ENCODE assay signal across 33 mouse cellular contexts in the genomic region with DNA sequence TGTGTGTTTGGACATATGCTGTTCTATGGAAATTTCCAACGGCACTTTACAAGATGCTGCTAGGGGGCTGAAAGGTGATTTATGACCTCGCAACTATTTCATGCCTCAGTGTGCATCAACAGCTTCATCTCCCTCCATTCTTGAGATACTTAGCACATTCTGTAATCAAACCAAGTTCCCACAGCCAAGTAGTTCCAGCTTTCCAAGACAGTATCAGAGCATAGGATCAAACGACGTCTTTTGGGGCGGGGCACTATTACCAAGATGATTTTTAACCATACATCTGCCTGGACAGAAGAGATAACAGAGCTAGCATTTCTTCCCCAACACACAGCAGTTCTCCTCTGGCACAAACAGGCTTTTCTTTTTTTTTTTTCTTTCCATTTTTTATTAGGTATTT. TPM values are rescaled to one million over a fixed set of nuclear protein-coding genes. Genes with fewer than 3 reads are reported as not detected.
DNase-seq lines count a peak whose midpoint lies in the region; ATAC-seq and TF ChIP-seq lines count a peak whose summit lies in the region.
"Had no signal": no experiment of that assay in that cellular context is flagged by ENCODE, and none has a peak within 500 bp of the region (broad histone marks: within the 10 kb centered on the region; RNA-seq: fewer than 3 reads in every experiment).

No protein-coding gene starts in this region.

- no peaks in the 10 kb centered on the region for H3K79me2 ChIP-seq in MEL (ENCODE audit: control insufficient read depth, insufficient read depth, low read length, poor library complexity)

- H3K4me2 ChIP-seq in liver, embryonic 15.5 days = no peak overlapping the region
- H3K4me2 ChIP-seq: embryonic facial prominence, embryonic 13.5 days; forebrain, embryonic 13.5 days; heart, embryonic 15.5 days; hindbrain, embryonic 13.5 days; midbrain, embryonic 12.5 days had no signal

- peak; percentile 79 to 88; a peak in 3 of 4 replicates for TF ChIP-seq EP300 in MEL (IDR thresholded peaks at IDR 0.05; ENCODE audit: low read depth in 1 of 2, low read length in 2 of 2)

- no peak for TF ChIP-seq RAD21 in MEL (IDR thresholded peaks at IDR 0.05; ENCODE audit: low read depth, low read length)

- CTCF ChIA-PET in Patski (lab: Charles Lee) = interaction anchor here (0.8 to 2.4 kb wide), 2 partner anchors 12 to 18 kb away, joined by 3 to 6 read pairs; no protein-coding TSS in a partner anchor

- POLR2A ChIA-PET in Patski (lab: Charles Lee) = interaction anchor here (0.5 to 0.6 kb wide), 2 partner anchors 15 to 100 kb away, joined by 3 read pairs; no protein-coding TSS in a partner anchor

- ATAC-seq in Patski = peak; percentile 84
- peak; percentile 85 for ATAC-seq in liver, embryonic 15.5 days (ENCODE audit: insufficient read depth)
- ATAC-seq: forebrain, embryonic 13.5 days had no signal

- H3K9ac ChIP-seq in MEL (ENCODE audit: control insufficient read depth, low read depth, low read length, poor library complexity, severe bottlenecking) = no peak overlapping the region
- no peak overlapping the region for H3K9ac ChIP-seq in liver, embryonic 15.5 days
- H3K9ac ChIP-seq: embryonic facial prominence, embryonic 13.5 days; forebrain, embryonic 13.5 days; heart, embryonic 15.5 days; hindbrain, embryonic 13.5 days; midbrain, embryonic 12.5 days had no signal

- H3K4me3 ChIP-seq in MEL (ENCODE audit: control insufficient read depth in 1 of 2, insufficient read depth in 1 of 2, low read depth in 2 of 2, low read length in 2 of 2) = no peak overlapping the region
- no peak overlapping the region for H3K4me3 ChIP-seq in liver, embryonic 15.5 days (replicated peaks)
- H3K4me3 ChIP-seq: embryonic facial prominence, embryonic 13.5 days; erythroblast, embryonic 14.5 days; forebrain, embryonic 13.5 days; heart, embryonic 15.5 days; hindbrain, embryonic 13.5 days; left cerebral cortex, adult 2 months; midbrain, embryonic 12.5 days had no signal

- TF ChIP-seq CTCF in MEL (IDR thresholded peaks at IDR 0.05 in 2 of 3, conservative IDR thresholded peaks at IDR 0.05 in 1 of 3; ENCODE audit: control insufficient read depth in 1 of 3, insufficient read depth in 1 of 3, low read depth in 2 of 3, low read length in 3 of 3, poor library complexity in 1 of 3, severe bottlenecking in 1 of 3) = no peak
- TF ChIP-seq CTCF in Patski (IDR thresholded peaks at IDR 0.05) = no peak

- H3K27me3 ChIP-seq in MEL (ENCODE audit: control insufficient read depth in 1 of 2, insufficient read depth in 2 of 2, low read length in 2 of 2) = no peaks in the 10 kb centered on the region
- H3K27me3 ChIP-seq in Patski = no peaks in the 10 kb centered on the region
- H3K27me3 ChIP-seq in liver, embryonic 15.5 days = no peaks in the 10 kb centered on the region
- H3K27me3 ChIP-seq: embryonic facial prominence, embryonic 13.5 days; forebrain, embryonic 13.5 days; heart, embryonic 15.5 days; hindbrain, embryonic 13.5 days; midbrain, embryonic 12.5 days had no signal

- 26% methylated on average over 5 of the region's 5 CpGs for WGBS in liver, embryonic 15.5 days (ENCODE audit: insufficient replicate concordance)

- no peaks in the 10 kb centered on the region for H3K9me3 ChIP-seq in MEL (replicated peaks; ENCODE audit: insufficient read depth, low read length)
- no peaks in the 10 kb centered on the region for H3K9me3 ChIP-seq in liver, embryonic 15.5 days (replicated peaks)
- H3K9me3 ChIP-seq: embryonic facial prominence, embryonic 13.5 days; forebrain, embryonic 13.5 days; heart, embryonic 15.5 days; hindbrain, embryonic 13.5 days; midbrain, embryonic 12.5 days had no signal

- DNase-seq in MEL (ENCODE audit: low read depth, low spot score) (peak; percentile 76), Patski (ENCODE audit: low read depth, low spot score) (no peak)
- DNase-seq in forelimb bud, embryonic 11.5 days (ENCODE audit: low read depth, low spot score) = peak; percentile 12
- DNase-seq in thymus, postnatal 0 days (ENCODE audit: low spot score) = no peak
- no peak for DNase-seq in ovary, postnatal 14 days (ENCODE audit: low spot score)
- no peak for DNase-seq in frontal cortex, adult 2 months (ENCODE audit: extremely low spot score in 1 of 2, low spot score in 1 of 2)
- DNase-seq in cerebellum, adult 9-10 months = no peak
- DNase-seq: adrenal gland, postnatal 10 days; cerebellum, adult 9-11 months; gastrocnemius, postnatal 25 days; heart, adult 18-20 months; heart, postnatal 36 days; kidney, adult 18-20 months; right cerebral cortex, postnatal 25 days; spleen, adult 18-20 months; thymus, postnatal 25 days had no signal

- no peak for TF ChIP-seq POLR2A in MEL (IDR thresholded peaks at IDR 0.05; ENCODE audit: control insufficient read depth in 1 of 2, insufficient read depth in 1 of 2, low read depth in 1 of 2, low read length in 2 of 2, poor library complexity in 1 of 2)

- in situ Hi-C loops in Patski (cut with MboI; ENCODE audit: low pct_unique_long_range_greater_than_20kb) = no loop called here

- peaks cover 10 to 21% of the 10 kb centered on the region in 2 experiments for H3K4me1 ChIP-seq in MEL (ENCODE audit: control insufficient read depth in 1 of 2, insufficient read depth in 2 of 2, low read length in 2 of 2)
- H3K4me1 ChIP-seq in liver, embryonic 15.5 days (replicated peaks) = peaks cover 10% of the 10 kb centered on the region
- H3K4me1 ChIP-seq: embryonic facial prominence, embryonic 13.5 days; forebrain, embryonic 13.5 days; heart, embryonic 15.5 days; hindbrain, embryonic 13.5 days; midbrain, embryonic 12.5 days had no signal

- peak overlapping the region; percentile 18 for H3K27ac ChIP-seq in MEL (ENCODE audit: control insufficient read depth, low read depth, low read length)
- no peak overlapping the region for H3K27ac ChIP-seq in liver, embryonic 15.5 days (replicated peaks)
- H3K27ac ChIP-seq: embryonic facial prominence, embryonic 13.5 days; forebrain, embryonic 13.5 days; heart, embryonic 15.5 days; hindbrain, embryonic 13.5 days; left cerebral cortex, adult 2 months; macrophage; midbrain, embryonic 12.5 days had no signal

- H3K36me3 ChIP-seq in MEL (ENCODE audit: control insufficient read depth in 1 of 2, insufficient read depth in 2 of 2, low read length in 2 of 2) = peaks cover 0 to 38% of the 10 kb centered on the region in 2 experiments; a peak in 2 of 4 replicates
- no peaks in the 10 kb centered on the region for H3K36me3 ChIP-seq in liver, embryonic 15.5 days (replicated peaks)
- H3K36me3 ChIP-seq: embryonic facial prominence, embryonic 13.5 days; heart, embryonic 15.5 days; hindbrain, embryonic 13.5 days; midbrain, embryonic 12.5 days had no signal

TF ChIP-seq in MEL, 35 proteins besides CTCF, POLR2A, EP300 and RAD21 (continues in another document):
- 0 out of 2 replicates have a peak, but pooled peaks have one; percentile 34 for TF ChIP-seq MAZ (IDR thresholded peaks at IDR 0.05; ENCODE audit: low read depth, low read length)
- TF ChIP-seq NRF1 (IDR thresholded peaks at IDR 0.05; ENCODE audit: insufficient read depth, low read depth, low read length, poor library complexity, severe bottlenecking) = no peak
- TF ChIP-seq USF1 (IDR thresholded peaks at IDR 0.05; ENCODE audit: low read depth, low read length) = no peak
- no peak for TF ChIP-seq POLR2AphosphoS2 (IDR thresholded peaks at IDR 0.05; ENCODE audit: low read length)
- peak; percentile 65 for TF ChIP-seq MYB (IDR thresholded peaks at IDR 0.05; ENCODE audit: low read depth, low read length)
- no peak for TF ChIP-seq USF2 (IDR thresholded peaks at IDR 0.05; ENCODE audit: borderline replicate concordance in 1 of 2, insufficient read depth in 1 of 2, low read depth in 1 of 2, low read length in 2 of 2)
- no peak for TF ChIP-seq UBTF (IDR thresholded peaks at IDR 0.05; ENCODE audit: borderline replicate concordance, insufficient read depth, low read depth, low read length)
- no peak for TF ChIP-seq KAT2A (conservative IDR thresholded peaks at IDR 0.05; ENCODE audit: low read depth, low read length)
- TF ChIP-seq TCF12 (IDR thresholded peaks at IDR 0.05; ENCODE audit: low read depth, low read length) = peak; percentile 84
- peak; percentile 85 for TF ChIP-seq GATA1 (IDR thresholded peaks at IDR 0.05; ENCODE audit: low read depth, low read length)
- TF ChIP-seq TBP (IDR thresholded peaks at IDR 0.05; ENCODE audit: low read depth, low read length) = 0 out of 2 replicates have a peak, but pooled peaks have one; percentile 22

RNA-seq across cellular contexts. Expression of a gene that starts 1.7 kb away (rescaled TPM):
- 1.5 and 3.1 TPM in 2 replicates for total RNA-seq in MEL (2012; rRNA removed)
- polyA plus RNA-seq in MEL (2012; ENCODE audit: insufficient read depth in 1 of 2, insufficient read length in 2 of 2, low read depth in 1 of 2, low replicate concordance in 2 of 2, missing spikeins in 1 of 2) (under 1 TPM in 1 of 2 experiments, not detected in 1; 0.32 TPM), Patski (2021) (89.6 TPM)
- 0.73 and 0.81 TPM in 2 replicates for polyA plus RNA-seq in liver, embryonic 15.5 days (2015; fragmentation: Nextera tagmentation; extraction: Ambion mirVana)
- polyA plus RNA-seq in thymus, postnatal 0 days (2015; fragmentation: Nextera tagmentation; extraction: Ambion mirVana) = 0.17 TPM in 1 of 2 replicates, not detected in the other
- not detected in 2 replicates for polyA plus RNA-seq in frontal cortex, adult 2 months (2012; rRNA removed)
- total RNA-seq: heart, adult 18-20 months; heart, postnatal 36 days; layer of hippocampus, postnatal 10 days; left cerebral cortex, adult 2 months; left cerebral cortex, postnatal 36 days had no signal
- polyA plus RNA-seq: C2C12; forebrain, embryonic 13.5 days; heart, embryonic 15.5 days; large intestine, adult 2 months; midbrain, embryonic 12.5 days; testis, adult 2 months had no signal

RNA-seq across cellular contexts. Expression of a gene that starts 15.4 kb away (rescaled TPM):
- total RNA-seq in MEL (2012; rRNA removed) = 0.88 and 1.0 TPM in 2 replicates
- polyA plus RNA-seq in MEL (2012; ENCODE audit: insufficient read depth in 1 of 2, insufficient read length in 2 of 2, low read depth in 1 of 2, low replicate concordance in 2 of 2, missing spikeins in 1 of 2) = 1 to 10 TPM in 1 of 2 experiments, not detected in 1; 1.0 TPM
- polyA plus RNA-seq in Patski (2021) = 0.99 TPM
- polyA plus RNA-seq in liver, embryonic 15.5 days (2015; fragmentation: Nextera tagmentation; extraction: Ambion mirVana) = 30.9 and 39.0 TPM in 2 replicates
- 0.32 and 0.49 TPM in 2 replicates for polyA plus RNA-seq in thymus, postnatal 0 days (2015; fragmentation: Nextera tagmentation; extraction: Ambion mirVana)
- not detected in 2 replicates for polyA plus RNA-seq in frontal cortex, adult 2 months (2012; rRNA removed)
- total RNA-seq: gastrocnemius, postnatal 25 days; heart, adult 18-20 months; heart, postnatal 36 days; layer of hippocampus, postnatal 10 days; left cerebral cortex, adult 2 months; left cerebral cortex, postnatal 36 days; neutrophil, adult 5-6 weeks had no signal
- polyA plus RNA-seq: C2C12; embryonic facial prominence, embryonic 13.5 days; erythroblast, embryonic 14.5 days; forebrain, embryonic 13.5 days; heart, embryonic 15.5 days; hindbrain, embryonic 13.5 days; large intestine, adult 2 months; lung, embryonic 16.5 days; midbrain, embryonic 12.5 days; testis, adult 2 months had no signal

RNA-seq across cellular contexts. Expression of a gene that starts 20.6 kb away (rescaled TPM):
- total RNA-seq in MEL (2012; rRNA removed) = not detected in 2 replicates
- not detected for polyA plus RNA-seq in MEL (2012; ENCODE audit: insufficient read depth in 1 of 2, insufficient read length in 2 of 2, low read depth in 1 of 2, low replicate concordance in 2 of 2, missing spikeins in 1 of 2)
- polyA plus RNA-seq in Patski (2021) = 0.35 TPM
- 4.5 and 4.8 TPM in 2 replicates for polyA plus RNA-seq in liver, embryonic 15.5 days (2015; fragmentation: Nextera tagmentation; extraction: Ambion mirVana)
- polyA plus RNA-seq in thymus, postnatal 0 days (2015; fragmentation: Nextera tagmentation; extraction: Ambion mirVana) = 7.6 and 8.7 TPM in 2 replicates
- polyA plus RNA-seq in frontal cortex, adult 2 months (2012; rRNA removed) = 1.2 and 2.0 TPM in 2 replicates
- polyA plus RNA-seq: C2C12; erythroblast, embryonic 14.5 days had no signal

RNA-seq across cellular contexts. Expression of a gene that starts 35.1 kb away (rescaled TPM):
- not detected in 2 replicates for total RNA-seq in MEL (2012; rRNA removed)
- polyA plus RNA-seq in MEL (2012; ENCODE audit: insufficient read depth in 1 of 2, insufficient read length in 2 of 2, low read depth in 1 of 2, low replicate concordance in 2 of 2, missing spikeins in 1 of 2) = not detected
- not detected for polyA plus RNA-seq in Patski (2021)
- polyA plus RNA-seq in liver, embryonic 15.5 days (2015; fragmentation: Nextera tagmentation; extraction: Ambion mirVana) = 0.17 and 0.24 TPM in 2 replicates
- polyA plus RNA-seq in thymus, postnatal 0 days (2015; fragmentation: Nextera tagmentation; extraction: Ambion mirVana) = not detected in 2 replicates
- polyA plus RNA-seq in frontal cortex, adult 2 months (2012; rRNA removed) = not detected in 2 replicates
- total RNA-seq: adrenal gland, postnatal 10 days; gastrocnemius, postnatal 25 days; heart, adult 18-20 months; heart, postnatal 36 days; layer of hippocampus, postnatal 10 days; left cerebral cortex, adult 2 months; left cerebral cortex, postnatal 36 days; neutrophil, adult 5-6 weeks had no signal
- polyA plus RNA-seq: C2C12; embryonic facial prominence, embryonic 13.5 days; erythroblast, embryonic 14.5 days; forebrain, embryonic 13.5 days; heart, embryonic 15.5 days; hindbrain, embryonic 13.5 days; large intestine, adult 2 months; limb, embryonic 14.5 days; lung, embryonic 16.5 days; macrophage; midbrain, embryonic 12.5 days; testis, adult 2 months had no signal

Comparison
In these comparisons a context has a peak if more than half of its experiments do, and no peak if none do; other contexts are left out.
1. DNase-seq: peak in MEL (single experiment) and forelimb bud, embryonic 11.5 days (single experiment); none in Patski (single experiment), thymus, postnatal 0 days (single experiment), ovary, postnatal 14 days (single experiment), frontal cortex, adult 2 months (0 of 2) and cerebellum, adult 9-10 months (single experiment).
2. RNA of a gene that starts 1.7 kb away (polyA plus RNA-seq): 89.6 TPM in Patski (single experiment); 0.73 to 0.81 TPM in liver, embryonic 15.5 days, 0.32 TPM in MEL, 0.17 TPM in thymus, postnatal 0 days and not detected in frontal cortex, adult 2 months; every median in the first group is over 10 times any median in the second.
3. RNA of a gene that starts 15.4 kb away (polyA plus RNA-seq): 30.9 to 39.0 TPM in liver, embryonic 15.5 days; 1.0 TPM in MEL, 0.99 TPM in Patski (single experiment), 0.32 to 0.49 TPM in thymus, postnatal 0 days and not detected in frontal cortex, adult 2 months; every median in the first group is over 10 times any median in the second.